Mouse (Mus musculus) 416B (cell line): Measurements from ENCODE around the gene Als2.

Experiments used
- DNase-seq: peaks from one replicate; pipeline ENCODE4 v3.0.0; 2011; ENCODE audit warnings: low read depth

Gene Als2

DNA sequence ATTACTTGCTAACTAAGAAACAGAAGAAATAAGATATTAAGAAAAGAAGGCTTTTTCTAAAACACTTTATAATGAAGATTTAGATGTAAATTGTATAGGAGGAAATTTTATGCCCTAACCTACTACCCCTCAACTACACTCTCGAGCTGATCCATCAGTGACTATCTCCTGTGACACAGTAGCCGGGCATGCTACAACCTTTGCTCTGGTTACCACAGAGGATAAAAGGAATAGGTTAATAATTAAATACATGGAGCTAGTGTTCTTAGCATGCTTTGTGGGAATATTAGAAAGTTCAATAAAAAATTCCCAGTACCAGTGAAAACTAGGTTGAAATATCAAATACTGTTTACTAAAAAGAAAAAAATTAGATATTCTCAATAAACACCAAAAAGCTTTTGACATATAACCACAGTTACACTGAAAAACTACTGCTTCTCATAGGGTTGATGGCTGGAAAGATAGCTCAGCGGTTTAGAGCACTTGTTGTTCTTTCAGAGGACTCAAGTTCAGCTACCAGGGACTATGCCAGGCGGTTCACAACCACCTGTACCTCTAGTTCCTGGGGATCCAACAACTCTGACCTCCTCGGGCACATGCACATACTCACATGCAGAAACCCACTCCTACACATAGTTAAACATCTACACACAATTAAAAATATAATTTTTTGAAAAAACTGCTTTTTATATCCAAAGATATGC, 24.8 kb downstream of the Als2 start:
- DNase-seq, result no peak

DNA sequence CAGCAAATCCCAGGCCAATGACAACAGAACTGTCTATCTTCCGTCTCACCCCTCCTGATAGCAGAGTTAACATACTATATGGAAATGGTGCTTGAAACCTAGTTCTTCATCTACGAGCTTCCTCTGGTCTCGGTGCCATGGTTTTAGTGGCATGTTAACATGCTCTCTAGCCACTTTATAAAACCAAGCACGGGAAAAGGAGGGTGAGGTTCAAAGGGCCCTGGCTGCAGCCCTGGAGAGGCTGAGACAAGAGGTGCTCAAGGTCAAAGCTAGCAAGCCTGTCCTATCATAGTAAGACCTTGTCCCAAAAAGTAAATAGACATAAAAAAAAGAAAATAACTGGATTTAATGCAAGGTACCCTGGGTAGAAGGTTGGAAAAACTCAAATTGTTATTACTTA, 25.4 kb downstream of the Als2 start:
- DNase-seq, result no peak

DNA sequence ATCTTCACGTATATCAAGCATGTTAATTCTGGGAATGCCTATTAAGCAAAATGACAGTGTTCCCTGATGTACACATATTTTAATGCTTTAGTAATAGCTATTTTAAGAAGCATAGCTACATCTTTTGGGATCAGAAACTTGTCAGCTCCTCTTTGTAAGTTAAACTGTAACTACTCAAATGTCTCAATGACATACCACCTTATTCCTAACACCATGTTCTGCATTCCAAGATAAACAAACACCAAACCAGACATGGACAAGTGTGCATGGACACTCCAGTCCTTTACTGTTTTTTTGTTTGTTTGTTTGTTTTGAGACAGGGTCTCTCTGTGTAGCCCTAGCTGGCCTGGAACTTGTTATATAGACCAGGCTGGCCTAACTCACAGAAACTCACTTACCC, 28.7 kb downstream of the Als2 start:
- no peak for DNase-seq

DNA sequence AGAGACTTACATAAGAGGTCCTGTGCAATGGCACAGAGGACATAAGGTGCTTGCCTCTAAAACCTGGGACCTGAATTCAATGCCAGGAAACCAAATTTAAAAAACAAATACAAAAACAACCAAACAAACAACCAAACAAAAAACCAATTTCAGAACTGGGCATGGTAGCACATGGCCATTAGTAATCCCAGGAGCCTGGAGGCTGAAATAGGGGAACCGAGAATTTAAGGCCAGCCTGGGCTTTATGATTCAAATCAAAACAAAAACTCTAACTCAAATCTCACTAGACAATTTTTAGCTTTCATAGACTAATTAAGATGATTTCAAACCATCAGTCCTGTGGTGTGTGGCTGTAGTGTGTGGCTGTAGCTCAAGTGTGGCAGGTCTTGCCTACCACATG, 32.5 kb downstream of the Als2 start:
- DNase-seq, result no peak

DNA sequence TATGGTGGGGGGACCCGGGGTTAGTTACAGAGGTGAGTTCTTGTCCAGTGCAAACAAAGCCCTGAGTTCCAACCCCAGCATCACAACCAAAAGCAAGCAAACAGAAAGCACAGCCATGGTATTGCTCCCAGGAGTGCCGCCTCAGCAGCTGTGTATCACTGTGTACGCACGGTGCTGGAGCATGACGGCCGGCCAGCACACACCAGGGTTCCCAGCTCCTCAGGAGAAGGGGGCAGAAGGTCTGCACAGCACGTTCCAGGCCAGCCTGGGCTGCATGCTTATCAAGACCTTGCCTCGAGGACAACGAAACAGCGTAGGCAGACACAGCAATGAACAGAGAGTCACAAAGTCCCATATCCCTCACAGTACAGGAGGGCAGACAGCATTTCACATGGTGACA, 34.7 kb downstream of the Als2 start:
- no peak for DNase-seq

DNA sequence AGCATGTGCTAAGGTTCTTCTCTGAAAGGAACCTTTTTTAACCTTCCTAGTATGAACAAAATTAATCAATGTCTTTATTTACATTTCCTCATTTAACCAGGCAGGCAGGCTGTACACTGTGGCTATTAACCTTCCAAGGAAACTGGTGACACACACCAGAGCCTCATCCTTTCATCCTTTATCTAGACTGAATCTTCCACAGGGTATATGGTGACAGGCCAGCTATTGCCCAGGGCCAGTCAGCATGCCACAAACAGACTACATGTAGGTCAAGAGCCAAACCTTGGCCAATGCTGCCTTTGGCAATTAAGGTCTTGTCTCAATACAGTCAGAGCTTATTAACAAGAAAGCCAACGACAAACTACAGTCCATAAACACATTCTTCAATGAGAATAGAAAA, 35.5 kb downstream of the Als2 start:
- no peak for DNase-seq

DNA sequence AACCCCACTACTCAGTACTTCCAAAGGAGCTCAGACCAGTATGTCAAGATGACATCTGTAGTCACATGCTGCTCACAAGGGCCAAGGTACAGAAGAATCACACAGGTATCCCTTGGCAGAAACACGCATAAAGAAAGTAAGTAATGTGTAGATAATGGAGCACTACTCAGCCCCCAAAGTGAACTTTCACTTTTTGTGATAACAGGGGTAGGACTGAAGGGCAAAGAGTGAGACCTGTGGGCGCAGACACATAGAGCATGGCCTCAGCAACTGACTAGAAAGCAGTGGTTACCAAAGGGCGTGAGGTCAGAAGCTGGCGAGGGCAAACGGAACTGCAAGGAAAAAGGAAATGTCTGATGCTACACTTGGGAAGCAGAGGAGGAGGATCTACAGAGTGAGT, 36.1 kb downstream of the Als2 start:
- DNase-seq, result no peak

DNA sequence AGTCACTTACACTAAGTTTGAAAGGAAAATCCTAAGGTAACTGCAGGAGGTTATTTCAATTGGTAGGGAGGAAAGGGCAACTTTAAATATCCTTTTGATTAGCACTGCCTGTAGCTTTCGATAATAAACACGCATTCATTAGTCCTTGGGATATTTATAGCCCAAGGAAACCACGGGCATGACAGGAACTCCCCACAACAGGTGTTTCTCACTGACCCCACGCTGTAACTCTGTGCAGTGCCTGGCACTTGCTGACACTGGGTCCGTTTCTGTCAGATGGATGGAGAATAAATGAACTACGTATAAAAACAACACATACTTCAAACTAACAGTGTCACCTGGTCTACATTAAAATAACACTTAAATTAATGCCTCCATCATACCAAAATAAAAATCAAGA, 42.1 kb downstream of the Als2 start:
- DNase-seq, result peak; percentile 48

DNA sequence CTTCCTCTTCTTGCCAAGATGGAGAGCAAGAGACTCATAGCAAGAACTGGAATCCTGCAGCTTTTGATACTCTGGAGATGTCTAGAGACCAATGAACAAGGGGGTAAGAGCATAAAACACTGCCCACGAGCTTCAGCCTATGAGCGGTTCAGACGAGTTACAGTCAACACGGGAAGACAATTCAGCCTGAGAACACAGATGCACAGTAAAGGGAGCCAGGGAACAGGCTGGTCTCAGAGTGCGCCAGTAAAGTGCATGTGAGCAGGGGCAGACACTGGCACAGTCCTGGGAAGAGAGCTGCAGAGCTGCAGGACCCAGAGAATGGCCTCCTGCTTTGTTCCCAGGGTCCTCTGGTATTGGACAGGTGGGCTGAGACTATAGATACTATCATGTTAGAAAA, 49.2 kb downstream of the Als2 start:
- DNase-seq, result no peak

DNA sequence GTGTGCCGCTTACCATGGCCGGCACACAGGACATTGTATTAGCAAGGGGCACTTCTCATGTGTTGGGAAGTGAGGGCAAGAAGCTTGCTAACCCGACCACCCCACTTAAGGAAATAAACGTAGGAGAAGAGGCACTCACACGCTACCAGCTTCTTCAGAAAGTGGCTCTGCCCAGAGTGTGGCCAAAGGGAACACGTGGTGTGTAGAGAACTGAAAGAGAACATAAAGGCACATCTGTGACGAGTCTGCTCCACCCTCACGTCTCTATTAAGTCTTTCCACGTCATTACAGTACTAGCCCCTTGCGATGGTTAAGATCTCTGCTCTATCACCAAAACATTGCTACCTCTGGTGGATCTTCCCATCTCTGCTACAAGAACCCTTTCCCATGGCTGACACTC, 50.7 kb downstream of the Als2 start:
- no peak for DNase-seq

DNA sequence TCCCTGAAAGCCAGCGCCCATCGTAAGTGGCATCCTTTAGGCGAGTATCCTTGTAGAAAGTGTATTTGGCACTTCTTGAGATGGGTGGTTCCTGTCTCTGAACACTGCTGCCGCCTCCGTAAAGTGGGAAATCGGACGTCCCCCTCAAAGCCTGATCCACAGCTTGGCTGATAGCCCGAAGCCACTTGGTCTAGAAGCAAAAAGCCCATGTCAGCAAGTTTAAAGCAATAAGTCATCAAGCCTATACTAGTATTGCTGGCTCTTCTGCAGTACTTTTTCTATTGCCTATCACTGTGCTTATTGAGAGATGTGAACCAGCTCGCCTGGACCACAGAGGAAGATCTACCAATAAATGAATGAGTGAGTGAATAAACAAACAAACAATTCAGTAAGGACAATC, 51.6 kb downstream of the Als2 start:
- no peak for DNase-seq

DNA sequence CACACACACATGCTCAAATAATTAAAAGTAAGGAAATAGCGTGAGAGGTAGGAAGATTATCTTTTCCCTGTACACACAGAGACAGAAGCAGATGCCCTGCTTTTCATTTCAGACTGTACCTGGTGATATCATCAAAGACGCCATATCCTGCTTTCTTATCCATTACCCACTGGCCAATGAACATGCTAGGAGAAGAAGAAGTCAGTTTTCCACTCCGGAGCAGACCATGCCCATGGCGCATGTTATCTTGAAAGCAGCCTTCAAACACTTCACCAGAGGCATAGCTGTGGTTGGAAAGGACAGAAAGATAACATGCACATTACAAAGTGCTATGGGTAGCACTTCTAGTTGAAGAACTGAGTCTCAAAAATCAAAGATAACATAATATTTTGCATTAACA, 54.0 kb downstream of the Als2 start:
- DNase-seq, result no peak

DNA sequence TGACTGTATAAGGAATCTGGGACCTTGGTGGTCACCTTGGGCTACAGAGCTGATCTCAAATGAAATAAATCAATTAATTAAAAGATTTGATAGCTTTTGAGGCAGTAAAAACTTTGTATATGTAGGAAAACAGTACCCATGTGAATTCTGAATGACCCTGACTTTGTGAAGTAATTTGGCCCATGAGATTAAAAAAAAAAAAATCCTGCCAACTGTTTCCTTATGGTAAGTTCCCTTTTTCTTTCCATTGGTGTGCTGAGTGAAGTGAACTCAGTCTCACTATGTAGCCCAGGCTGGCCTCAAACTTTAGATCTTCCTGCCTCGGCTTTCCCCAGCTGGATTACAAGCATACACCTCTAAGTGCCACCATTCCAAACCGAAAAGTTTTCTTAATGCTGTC, 54.7 kb downstream of the Als2 start:
- DNase-seq, result no peak

DNA sequence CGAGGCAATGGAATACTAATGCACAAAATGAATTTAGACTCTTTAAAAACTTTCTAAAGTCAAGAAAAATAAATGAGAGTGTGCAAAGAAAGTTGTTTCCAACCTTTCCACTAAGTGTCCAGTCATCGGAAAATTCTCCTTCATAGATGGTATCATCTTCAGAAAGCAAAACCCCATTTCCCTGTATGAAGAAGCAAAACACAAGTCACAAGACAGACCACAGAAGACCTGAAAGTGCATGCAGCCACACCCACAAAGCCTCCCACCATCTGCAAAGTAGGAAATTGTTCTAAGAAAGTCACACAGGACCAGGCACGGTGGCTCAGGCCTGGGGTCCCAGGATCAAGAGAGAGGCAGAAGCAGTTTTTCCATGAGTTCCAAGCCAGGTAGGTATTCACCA, 57.0 kb downstream of the Als2 start:
- DNase-seq, result no peak

DNA sequence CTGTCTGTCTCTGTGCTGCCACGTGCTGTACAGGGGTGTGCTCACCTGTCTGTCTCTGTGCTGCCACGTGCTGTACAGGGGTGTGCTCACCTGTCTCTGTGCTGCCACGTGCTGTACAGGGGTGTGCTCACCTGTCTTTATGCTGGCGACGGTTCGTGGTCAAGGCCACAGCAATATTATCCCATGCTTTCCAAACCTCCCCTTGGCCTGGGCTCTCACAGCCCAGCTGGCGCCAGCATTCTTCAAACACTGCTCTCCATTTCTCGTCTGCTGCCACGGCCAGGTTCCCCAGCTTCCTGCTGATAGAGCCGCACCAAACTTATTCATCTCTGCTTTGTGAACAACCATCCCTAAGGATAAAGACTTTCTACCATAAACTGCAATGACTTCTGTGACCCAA, 58.6 kb downstream of the Als2 start:
- DNase-seq, result no peak

DNA sequence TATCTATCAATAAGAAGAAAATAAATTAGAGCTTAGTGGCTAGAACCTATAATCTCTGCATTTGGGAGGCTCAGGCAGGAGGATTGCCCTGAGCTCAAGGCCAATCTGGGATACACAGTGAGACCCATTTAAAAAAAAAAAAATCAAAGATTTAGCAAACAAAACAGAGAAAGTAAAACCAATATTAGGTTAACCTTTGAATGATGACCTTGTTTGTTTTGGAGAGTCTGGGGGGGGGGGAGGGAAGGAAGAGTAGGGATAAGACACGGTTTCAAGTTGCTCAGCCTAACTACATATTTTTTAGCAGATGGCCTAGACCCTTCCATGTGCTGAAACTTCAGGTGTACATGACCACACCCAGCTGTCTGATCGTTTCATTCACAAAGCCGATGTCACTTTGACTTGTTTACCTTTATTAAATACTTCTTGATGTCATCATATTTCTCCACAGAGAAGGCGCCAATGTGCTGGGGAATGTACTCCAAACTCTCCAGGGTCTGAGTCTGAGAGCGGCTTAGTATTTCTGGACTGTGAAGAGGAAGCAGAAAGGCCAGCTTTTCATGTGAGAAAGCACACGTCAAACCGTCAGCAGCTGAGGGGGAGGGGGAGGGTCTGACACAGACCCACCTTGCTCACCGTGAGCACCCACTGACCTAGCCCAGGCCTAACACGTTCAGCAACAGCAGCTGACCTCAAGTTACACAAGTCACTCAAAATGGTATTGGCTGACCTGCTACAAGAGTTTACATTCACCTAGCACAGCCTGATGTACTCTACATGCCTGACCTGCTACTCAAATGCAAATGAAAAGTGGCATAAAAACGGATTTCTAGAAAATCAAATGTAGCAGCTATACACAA, 62.3 kb downstream of the Als2 start:
- DNase-seq, result no peak

DNA sequence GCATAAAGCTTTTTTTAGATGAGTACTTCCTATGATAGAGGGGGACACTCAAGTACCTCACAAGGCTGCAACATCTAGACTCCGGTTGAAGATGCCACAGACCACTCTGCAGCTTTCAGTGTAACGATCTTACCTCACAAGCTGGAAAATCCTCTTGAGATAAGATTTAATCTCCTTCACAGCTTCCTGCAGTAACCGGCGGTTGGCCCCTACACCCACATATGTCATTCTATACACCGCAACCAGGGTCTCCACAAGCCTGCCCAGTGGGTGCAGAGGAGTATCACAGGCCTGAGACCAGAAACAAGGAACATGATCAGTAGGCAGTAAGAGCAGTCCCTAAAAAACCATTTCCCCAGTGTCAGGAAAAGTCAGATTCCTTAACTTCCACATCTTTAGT, 64.0 kb downstream of the Als2 start:
- peak; percentile 91 for DNase-seq

DNA sequence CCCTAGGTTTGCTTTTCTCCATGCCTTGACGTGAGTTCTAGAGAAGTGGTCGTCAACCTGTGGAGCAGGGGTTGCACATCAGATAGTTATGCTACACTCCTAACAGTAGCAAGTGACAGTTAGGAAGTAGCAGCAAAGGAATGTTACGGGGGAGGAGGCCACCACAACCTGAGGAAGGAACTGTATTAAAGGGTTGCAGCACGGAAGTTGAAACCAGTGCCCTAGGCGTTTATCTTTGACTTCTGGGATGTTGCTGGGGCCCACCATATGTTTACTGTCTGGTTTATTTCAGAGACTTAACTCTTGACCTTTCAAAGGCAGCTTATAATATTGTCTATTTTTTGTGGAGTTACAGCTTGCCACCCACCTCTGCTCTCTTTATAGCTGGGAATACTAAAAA, 65.2 kb downstream of the Als2 start:
- DNase-seq, result peak; percentile 65

DNA sequence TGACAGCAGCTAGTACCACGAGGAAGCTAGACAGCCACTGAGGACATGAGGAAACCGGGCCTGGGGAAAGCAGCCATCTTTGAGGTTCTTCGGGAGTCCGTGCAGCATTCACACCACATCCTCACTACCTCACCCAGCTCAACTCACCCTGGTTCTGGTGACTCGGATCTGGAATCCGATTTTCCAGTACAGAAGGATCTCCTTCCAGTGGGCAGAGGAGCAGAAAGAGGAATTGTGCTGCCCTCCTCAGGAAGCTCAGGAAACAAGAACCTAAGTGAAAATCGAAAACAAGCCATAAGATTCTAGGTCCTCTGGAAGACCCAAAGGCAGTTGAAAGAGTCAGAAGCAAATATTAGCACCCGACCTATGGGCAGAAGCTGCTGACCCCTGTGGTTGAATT, 66.7 kb downstream of the Als2 start:
- no peak for DNase-seq

DNA sequence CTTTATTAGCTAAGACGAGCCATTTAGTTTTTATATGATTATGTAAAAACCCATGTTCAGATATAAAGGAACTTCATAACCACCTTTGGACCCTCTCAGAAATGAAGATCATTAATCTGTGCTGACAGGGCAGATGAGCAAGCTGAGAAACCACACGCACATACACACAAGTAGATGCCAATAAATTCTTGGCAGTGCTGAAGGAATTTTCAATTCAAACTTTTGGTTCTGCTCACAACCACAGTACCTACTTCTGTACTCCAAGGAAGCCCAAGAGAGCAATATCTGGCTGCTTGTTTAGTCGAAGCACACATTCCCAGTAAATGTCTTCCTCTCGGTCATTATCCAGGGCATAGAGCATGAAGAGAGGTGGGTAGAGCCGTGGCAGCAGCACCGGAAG, 67.4 kb downstream of the Als2 start:
- no peak for DNase-seq

DNA sequence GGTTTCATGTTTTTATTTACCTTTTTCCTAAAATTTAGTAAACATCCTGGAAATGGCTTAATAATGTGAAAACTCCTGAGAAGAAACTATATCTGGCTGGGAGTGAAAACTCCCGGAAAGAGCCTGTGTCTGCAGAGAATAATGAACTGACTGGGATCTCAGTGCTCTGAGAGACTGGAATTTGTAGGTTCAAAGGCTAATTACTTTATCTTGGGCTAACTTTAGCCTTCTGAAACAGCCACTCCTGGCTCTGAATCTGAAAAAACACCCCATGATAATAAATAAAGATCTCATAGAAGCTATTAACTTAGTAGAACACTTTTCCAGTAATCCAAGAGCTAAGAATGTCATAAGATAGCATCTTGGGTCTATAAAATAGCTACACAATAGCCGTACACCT, 68.5 kb downstream of the Als2 start:
- DNase-seq, result no peak

DNA sequence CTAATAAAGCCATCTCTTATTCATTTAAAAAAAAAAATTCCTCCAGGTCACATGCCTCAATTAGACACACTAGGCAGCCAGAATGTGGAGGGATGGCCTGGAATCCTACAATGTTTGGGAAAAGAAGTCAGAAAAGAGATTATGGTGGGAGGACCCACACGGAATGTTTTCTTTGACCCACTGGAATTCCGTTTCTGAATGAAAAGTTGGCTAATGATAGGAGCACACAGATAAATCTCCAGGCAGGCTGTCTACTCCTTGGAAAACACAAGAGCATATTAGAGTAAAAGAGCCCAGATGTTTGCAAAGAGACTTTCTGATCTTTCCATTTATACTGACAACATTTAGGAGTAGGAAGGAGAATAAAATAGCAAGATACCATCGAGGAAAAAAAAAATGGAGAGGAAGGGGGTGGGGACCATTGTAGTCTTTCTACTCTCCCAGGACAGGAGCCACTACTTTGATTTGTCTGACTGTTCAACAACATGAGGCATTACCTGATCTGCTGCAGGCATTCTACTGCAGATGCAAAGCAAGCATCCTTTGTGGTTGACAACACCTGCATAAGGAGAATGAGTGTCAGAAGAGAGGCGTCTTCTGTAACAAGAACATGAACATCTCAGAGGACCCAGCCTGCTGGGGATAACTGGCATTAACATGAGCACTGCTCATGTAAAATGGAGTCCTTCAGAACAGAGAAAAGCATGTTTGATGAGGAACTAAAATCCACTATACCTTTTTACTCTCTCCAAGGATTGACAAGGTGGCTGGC, 69.2 kb downstream of the Als2 start:
- no peak for DNase-seq
